In the genomic region with DNA sequence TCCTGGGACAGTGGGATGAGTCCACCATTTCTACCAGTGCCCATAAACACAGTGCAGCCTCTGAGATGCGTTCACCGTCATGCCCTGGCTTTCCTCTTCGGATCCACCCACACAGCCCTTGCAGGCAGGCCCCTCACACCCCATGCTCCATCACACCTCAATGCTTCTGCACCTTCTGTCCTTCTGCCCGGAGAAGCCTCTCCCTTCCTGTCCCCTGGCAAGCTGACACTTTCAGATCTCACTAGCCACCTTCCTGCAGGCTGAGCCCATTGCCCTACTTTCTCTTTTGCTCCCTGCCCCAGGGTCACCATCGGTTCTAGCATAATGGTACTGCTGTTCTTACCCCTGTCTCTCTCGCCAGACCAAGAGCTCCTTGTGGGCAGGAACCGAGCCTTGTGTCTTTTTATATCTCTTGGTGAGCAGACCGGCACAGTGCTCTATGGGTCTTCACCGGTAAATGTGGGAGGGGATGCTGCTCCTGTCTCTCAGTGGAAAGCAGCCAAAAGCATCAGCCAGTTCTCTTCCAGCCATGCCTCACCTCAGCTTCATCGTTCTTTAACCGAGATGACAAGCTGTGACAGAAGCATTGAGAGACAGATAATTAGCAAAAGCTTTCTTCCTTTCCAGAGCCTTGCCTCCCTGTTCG, we compare ENCODE assay signal across 18 mouse cellular contexts. TPM values are rescaled to one million over a fixed set of nuclear protein-coding genes. Genes with fewer than 3 reads are reported as not detected.
A peak's percentile ranks its signal among the peaks of the same experiment; 100 is the strongest.
DNase-seq lines count a peak whose midpoint lies in the region; ATAC-seq and TF ChIP-seq lines count a peak whose summit lies in the region.
"Had no signal": no experiment of that assay in that cellular context is flagged by ENCODE, and none has a peak within 500 bp of the region (broad histone marks: within the 10 kb centered on the region; RNA-seq: fewer than 3 reads in every experiment).

No protein-coding gene starts in this region.

- no peaks in the 10 kb centered on the region for H3K36me3 ChIP-seq in forebrain, embryonic 12.5 days (replicated peaks)
- H3K36me3 ChIP-seq in forebrain, embryonic 11.5 days (ENCODE audit: control insufficient read depth, insufficient read depth, low read length) = no peaks in the 10 kb centered on the region
- H3K36me3 ChIP-seq in kidney, embryonic 15.5 days = no peaks in the 10 kb centered on the region
- H3K36me3 ChIP-seq in hindbrain, postnatal 0 days (ENCODE audit: insufficient read depth, low read length) = no peaks in the 10 kb centered on the region
- H3K36me3 ChIP-seq: limb, embryonic 15.5 days; neural tube, embryonic 15.5 days had no signal

- H3K4me1 ChIP-seq in forebrain, embryonic 12.5 days = no peaks in the 10 kb centered on the region
- no peaks in the 10 kb centered on the region for H3K4me1 ChIP-seq in forebrain, embryonic 11.5 days (replicated peaks; ENCODE audit: control insufficient read depth, insufficient read depth, low read length)
- peaks cover 14% of the 10 kb centered on the region for H3K4me1 ChIP-seq in kidney, embryonic 15.5 days
- H3K4me1 ChIP-seq in hindbrain, postnatal 0 days (ENCODE audit: insufficient read depth, low read length) = no peaks in the 10 kb centered on the region
- H3K4me1 ChIP-seq: limb, embryonic 15.5 days; neural tube, embryonic 15.5 days had no signal

- H3K27me3 ChIP-seq in forebrain, embryonic 12.5 days = no peaks in the 10 kb centered on the region
- H3K27me3 ChIP-seq in forebrain, embryonic 11.5 days (ENCODE audit: control insufficient read depth, insufficient read depth, low read length) = no peaks in the 10 kb centered on the region
- peaks cover 4% of the 10 kb centered on the region; the same call in 1 of the 2 replicates for H3K27me3 ChIP-seq in kidney, embryonic 15.5 days
- H3K27me3 ChIP-seq in hindbrain, postnatal 0 days (ENCODE audit: insufficient read depth, low read length) = no peaks in the 10 kb centered on the region
- H3K27me3 ChIP-seq: limb, embryonic 15.5 days; neural tube, embryonic 15.5 days had no signal

- no peak overlapping the region for H3K9ac ChIP-seq in forebrain, embryonic 12.5 days
- no peak overlapping the region for H3K9ac ChIP-seq in forebrain, embryonic 11.5 days (ENCODE audit: low read length)
- H3K9ac ChIP-seq in kidney, embryonic 15.5 days = no peak overlapping the region
- H3K9ac ChIP-seq in hindbrain, postnatal 0 days (replicated peaks; ENCODE audit: low read length) = no peak overlapping the region
- H3K9ac ChIP-seq: limb, embryonic 15.5 days; neural tube, embryonic 15.5 days had no signal

- no peak for ATAC-seq in forebrain, embryonic 12.5 days (ENCODE audit: low FRiP score)
- no peak for ATAC-seq in forebrain, embryonic 11.5 days (replicated peaks; ENCODE audit: low FRiP score)
- ATAC-seq in kidney, embryonic 15.5 days (replicated peaks; ENCODE audit: low FRiP score) = peak; percentile 56; the same call in 1 of the 2 replicates
- ATAC-seq in hindbrain, postnatal 0 days = peak; percentile 55; the same call in 1 of the 2 replicates
- ATAC-seq: intestine, embryonic 16.5 days had no signal

- no peak for TF ChIP-seq CTCF in hindbrain, postnatal 0 days (IDR thresholded peaks at IDR 0.05; ENCODE audit: low read depth)

- H3K4me2 ChIP-seq in forebrain, embryonic 12.5 days = no peak overlapping the region
- H3K4me2 ChIP-seq in forebrain, embryonic 11.5 days (ENCODE audit: low read depth, low read length, severe bottlenecking) = no peak overlapping the region
- H3K4me2 ChIP-seq in kidney, embryonic 15.5 days = 0 out of 2 replicates have a peak overlapping the region, but pooled peaks have one; percentile 19
- H3K4me2 ChIP-seq in hindbrain, postnatal 0 days (ENCODE audit: low read depth, low read length) = no peak overlapping the region
- H3K4me2 ChIP-seq: limb, embryonic 15.5 days; neural tube, embryonic 15.5 days had no signal

- WGBS in forebrain, embryonic 12.5 days = 82% methylated on average over 12 of the region's 12 CpGs
- WGBS in forebrain, embryonic 11.5 days = 80% methylated on average over 12 of the region's 12 CpGs
- 41% methylated on average over 12 of the region's 12 CpGs for WGBS in kidney, embryonic 15.5 days
- WGBS in hindbrain, postnatal 0 days = 55% methylated on average over 12 of the region's 12 CpGs

- DNase-seq in forebrain, embryonic 11.5 days (ENCODE audit: low spot score) = no peak
- no peak for DNase-seq in kidney, postnatal 10 days
- DNase-seq in cerebellum, adult 9-11 months = peak; percentile 95
- peak; percentile 28 for DNase-seq in hindbrain, postnatal 0 days (ENCODE audit: low spot score)
- DNase-seq in c-Kit-positive CD71-positive TER-119-positive erythroid progenitor cells, embryonic 14.5 days (ENCODE audit: low spot score) = no peak
- DNase-seq in embryo, embryonic 9.5 days (ENCODE audit: extremely low spot score) = no peak
- DNase-seq: heart, postnatal 10 days; lung, adult 18-20 months; right cerebral cortex, adult 18-20 months; spleen, adult 18-20 months; thymus, postnatal 36 days had no signal

- H3K27ac ChIP-seq in forebrain, embryonic 12.5 days = peak overlapping the region; percentile 25; the same call in 1 of the 2 replicates
- H3K27ac ChIP-seq in forebrain, embryonic 11.5 days (ENCODE audit: low read depth, low read length) = no peak overlapping the region
- no peak overlapping the region for H3K27ac ChIP-seq in kidney, embryonic 15.5 days
- H3K27ac ChIP-seq in hindbrain, postnatal 0 days = no peak overlapping the region
- H3K27ac ChIP-seq: limb, embryonic 15.5 days; macrophage; neural tube, embryonic 15.5 days; stomach, postnatal 0 days had no signal

- no peaks in the 10 kb centered on the region for H3K9me3 ChIP-seq in forebrain, embryonic 12.5 days
- H3K9me3 ChIP-seq in forebrain, embryonic 11.5 days (ENCODE audit: control insufficient read depth, low read length) = no peaks in the 10 kb centered on the region
- H3K9me3 ChIP-seq in kidney, embryonic 15.5 days (replicated peaks) = no peaks in the 10 kb centered on the region
- H3K9me3 ChIP-seq in hindbrain, postnatal 0 days (ENCODE audit: low read length) = no peaks in the 10 kb centered on the region
- H3K9me3 ChIP-seq: limb, embryonic 15.5 days; neural tube, embryonic 15.5 days had no signal

- no peak overlapping the region for H3K4me3 ChIP-seq in forebrain, embryonic 12.5 days (replicated peaks)
- H3K4me3 ChIP-seq in forebrain, embryonic 11.5 days (ENCODE audit: low read depth, low read length) = no peak overlapping the region
- H3K4me3 ChIP-seq in kidney, embryonic 15.5 days (replicated peaks) = no peak overlapping the region
- H3K4me3 ChIP-seq in hindbrain, postnatal 0 days (ENCODE audit: low read length) = no peak overlapping the region
- H3K4me3 ChIP-seq: limb, embryonic 15.5 days; neural tube, embryonic 15.5 days had no signal

RNA-seq across cellular contexts. Expression of a gene that starts 34.5 kb away (rescaled TPM):
- 64.8 and 65.9 TPM in 2 replicates for polyA plus RNA-seq in forebrain, embryonic 12.5 days (2016; fragmentation: Nextera tagmentation; extraction: Ambion mirVana)
- 74.4 and 80.7 TPM in 2 replicates for polyA plus RNA-seq in forebrain, embryonic 11.5 days (2014; fragmentation: Nextera tagmentation; extraction: Ambion mirVana)
- polyA plus RNA-seq in kidney, embryonic 15.5 days (2015; fragmentation: Nextera tagmentation; extraction: Ambion mirVana) = 35.3 and 36.3 TPM in 2 replicates
- 54.6 and 57.0 TPM in 2 replicates for total RNA-seq in hindbrain, postnatal 0 days (2014; rRNA removed)
- polyA plus RNA-seq in hindbrain, postnatal 0 days (2015; fragmentation: Nextera tagmentation; extraction: Ambion mirVana) = 69.1 and 71.9 TPM in 2 replicates

Comparison
In these comparisons a context has a peak if more than half of its experiments do, and no peak if none do; other contexts are left out.
1. ATAC-seq: peak in kidney, embryonic 15.5 days (single experiment) and hindbrain, postnatal 0 days (single experiment); none in forebrain, embryonic 12.5 days (single experiment) and forebrain, embryonic 11.5 days (single experiment).
2. DNase-seq: peak in cerebellum, adult 9-11 months (single experiment) and hindbrain, postnatal 0 days (single experiment); none in forebrain, embryonic 11.5 days (single experiment), kidney, postnatal 10 days (single experiment), c-Kit-positive CD71-positive TER-119-positive erythroid progenitor cells, embryonic 14.5 days (single experiment) and embryo, embryonic 9.5 days (single experiment).